Mouse (Mus musculus): ENCODE results near the gene Rec8.
A peak's percentile ranks its signal among the peaks of the same experiment; 100 is the strongest.

The Rec8 gene

GRCm38 (mm10) chr14:55596036-55596690, 21.7 kb upstream of the Rec8 start:
- DNase-seq: no peak

- DNase-seq: no peak
These were observed 19.1 kb upstream of the Rec8 start for GRCm38 (mm10) chr14:55598521-55599390.

GRCm38 (mm10) chr14:55603271-55603632, 14.6 kb upstream of the Rec8 start, which contains the start of gene Irf9:
Gene Irf9, plus strand, starts transcription at chr14:55603571.
- DNase-seq: no peak

GRCm38 (mm10) chr14:55603633-55604576, 13.9 kb upstream of the Rec8 start:
- DNase-seq: peak; percentile 87

GRCm38 (mm10) chr14:55604823-55605222, 13.0 kb upstream of the Rec8 start:
- no peak for DNase-seq

GRCm38 (mm10) chr14:55605743-55606459, 11.9 kb upstream of the Rec8 start:
- DNase-seq: no peak

- no peak for DNase-seq
These were observed 9.5 kb upstream of the Rec8 start for GRCm38 (mm10) chr14:55608339-55608738.

GRCm38 (mm10) chr14:55613346-55613745, 4.5 kb upstream of the Rec8 start:
- no peak for DNase-seq

- no peak for DNase-seq
These were observed 3.2 kb upstream of the Rec8 start for GRCm38 (mm10) chr14:55614565-55615178.

- no peak for DNase-seq
These were observed 2.0 kb upstream of the Rec8 start for GRCm38 (mm10) chr14:55615876-55616275.

GRCm38 (mm10) chr14:55616844-55617243, 993 bp upstream of the Rec8 start:
- no peak for DNase-seq

- DNase-seq: peak; percentile 57
These were observed 804 bp downstream of the Rec8 start for GRCm38 (mm10) chr14:55618486-55619195.

- no peak for DNase-seq
These were observed 10.4 kb downstream of the Rec8 start for GRCm38 (mm10) chr14:55628077-55628827.

GRCm38 (mm10) chr14:55629312-55629711, 11.5 kb downstream of the Rec8 start:
- no peak for DNase-seq

GRCm38 (mm10) chr14:55634874-55635522, 17.2 kb downstream of the Rec8 start:
- peak; percentile 71 for DNase-seq

- peak; percentile 84 for DNase-seq
These were observed 17.7 kb downstream of the Rec8 start, which contains the start of gene Ipo4 for GRCm38 (mm10) chr14:55635523-55636007. Gene Ipo4, minus strand, starts transcription at chr14:55635957.

- no peak for DNase-seq
These were observed 20.0 kb downstream of the Rec8 start, which contains the start of gene Gm49378 for GRCm38 (mm10) chr14:55637795-55638194. Gene Gm49378, minus strand, starts transcription at chr14:55637895.

GRCm38 (mm10) chr14:55640816-55641215, 23.0 kb downstream of the Rec8 start:
- no peak for DNase-seq

GRCm38 (mm10) chr14:55641291-55641690, 23.5 kb downstream of the Rec8 start:
- DNase-seq: no peak

- DNase-seq: no peak
These were observed 24.8 kb downstream of the Rec8 start for GRCm38 (mm10) chr14:55642679-55643059.
